Mouse (Mus musculus): Measurements from ENCODE around the gene Zbtb17. TPM values are rescaled to one million over a fixed set of nuclear protein-coding genes. Genes with fewer than 3 reads are reported as not detected.

Zbtb17 gene
- polyA plus RNA-seq (2016; fragmentation: Nextera tagmentation; extraction: Ambion mirVana) = 59.6 and 62.3 TPM in 2 replicates

- peaks cover 25% of the 10 kb centered on the region for H3K4me1 ChIP-seq
- H3K9me3 ChIP-seq = no peaks in the 10 kb centered on the region
- peak within 1 kb of the TSS; percentile 95 for H3K4me3 ChIP-seq
- peak; percentile 94 for DNase-seq (ENCODE audit: low spot score)
- peak within 1 kb of the TSS; percentile 99 for H3K27ac ChIP-seq (replicated peaks)
- peaks cover 36% of the 10 kb centered on the region for H3K36me3 ChIP-seq (replicated peaks)
- WGBS = 1% methylated on average over 101 of the region's 102 CpGs
- no peaks in the 10 kb centered on the region for H3K27me3 ChIP-seq (replicated peaks; ENCODE audit: low read depth, poor library complexity, severe bottlenecking)
These were observed at the start of gene Zbtb17 for GRCm38 (mm10) chr4:141444451-141445327. Gene Zbtb17, plus strand, starts transcription at chr4:141444654.

- no peaks in the 10 kb centered on the region for H3K9me3 ChIP-seq
- no peak for DNase-seq (ENCODE audit: low spot score)
- no peaks in the 10 kb centered on the region for H3K36me3 ChIP-seq (replicated peaks)
- H3K27me3 ChIP-seq (replicated peaks; ENCODE audit: low read depth, poor library complexity, severe bottlenecking) = peaks cover 57% of the 10 kb centered on the region
- H3K4me1 ChIP-seq = peaks cover 21% of the 10 kb centered on the region
- no peak overlapping the region for H3K27ac ChIP-seq (replicated peaks)
- H3K4me3 ChIP-seq = peak overlapping the region; percentile 32
- 15% methylated on average over 16 of the region's 16 CpGs for WGBS
These were observed 49.7 kb upstream of the Zbtb17 start for GRCm38 (mm10) chr4:141394751-141395150.

- Histone ChIP-seq H3K9me3 (no peaks in the 10 kb centered on the region), H3K36me3 (replicated peaks) (no peaks in the 10 kb centered on the region), H3K27ac (replicated peaks) (no peak overlapping the region), H3K27me3 (replicated peaks; ENCODE audit: low read depth, poor library complexity, severe bottlenecking) (peaks cover 51% of the 10 kb centered on the region), H3K4me1 (peaks cover 15% of the 10 kb centered on the region), H3K4me3 (no peak overlapping the region)
- WGBS = 78% methylated on average over 12 of the region's 12 CpGs
- no peak for DNase-seq (ENCODE audit: low spot score)
These were observed 46.6 kb upstream of the Zbtb17 start for GRCm38 (mm10) chr4:141397861-141398260.

GRCm38 (mm10) chr4:141398545-141398944 is 45.9 kb upstream of the Zbtb17 start, which contains the start of gene Clcnka:
Gene Clcnka, minus strand, starts transcription at chr4:141398724.
- Histone ChIP-seq H3K27me3 (replicated peaks; ENCODE audit: low read depth, poor library complexity, severe bottlenecking) (peaks cover 53% of the 10 kb centered on the region), H3K27ac (replicated peaks) (no peak within 1 kb of the TSS), H3K9me3 (no peaks in the 10 kb centered on the region), H3K36me3 (replicated peaks) (no peaks in the 10 kb centered on the region), H3K4me3 (no peak within 1 kb of the TSS), H3K4me1 (peaks cover 15% of the 10 kb centered on the region)
- no peak for DNase-seq (ENCODE audit: low spot score)
- WGBS = 60% methylated on average over 12 of the region's 12 CpGs

- Histone ChIP-seq H3K27me3 (replicated peaks; ENCODE audit: low read depth, poor library complexity, severe bottlenecking) (peaks cover 46% of the 10 kb centered on the region), H3K36me3 (replicated peaks) (no peaks in the 10 kb centered on the region), H3K9me3 (no peaks in the 10 kb centered on the region), H3K4me1 (peaks cover 13% of the 10 kb centered on the region), H3K27ac (replicated peaks) (no peak overlapping the region), H3K4me3 (no peak overlapping the region)
- no peak for DNase-seq (ENCODE audit: low spot score)
- WGBS = 84% methylated on average over 15 of the region's 15 CpGs
These were observed 44.3 kb upstream of the Zbtb17 start for GRCm38 (mm10) chr4:141400171-141400570.

- DNase-seq (ENCODE audit: low spot score) = peak; percentile 89
- Histone ChIP-seq H3K4me1 (peaks cover 12% of the 10 kb centered on the region), H3K27ac (replicated peaks) (no peak overlapping the region), H3K27me3 (replicated peaks; ENCODE audit: low read depth, poor library complexity, severe bottlenecking) (peaks cover 27% of the 10 kb centered on the region), H3K9me3 (no peaks in the 10 kb centered on the region), H3K4me3 (peak overlapping the region; percentile 38; the same call in 1 of the 2 replicates), H3K36me3 (replicated peaks) (no peaks in the 10 kb centered on the region)
- WGBS = 15% methylated on average over 15 of the region's 15 CpGs
These were observed 39.7 kb upstream of the Zbtb17 start for GRCm38 (mm10) chr4:141404518-141405313.

GRCm38 (mm10) chr4:141405314-141405622 is 39.2 kb upstream of the Zbtb17 start:
- 80% methylated on average over 3 of the region's 3 CpGs for WGBS
- Histone ChIP-seq H3K27me3 (replicated peaks; ENCODE audit: low read depth, poor library complexity, severe bottlenecking) (peaks cover 31% of the 10 kb centered on the region), H3K36me3 (replicated peaks) (no peaks in the 10 kb centered on the region), H3K9me3 (no peaks in the 10 kb centered on the region), H3K4me1 (peaks cover 12% of the 10 kb centered on the region), H3K27ac (replicated peaks) (no peak overlapping the region), H3K4me3 (no peak overlapping the region)
- no peak for DNase-seq (ENCODE audit: low spot score)

- H3K27me3 ChIP-seq (replicated peaks; ENCODE audit: low read depth, poor library complexity, severe bottlenecking) = peaks cover 44% of the 10 kb centered on the region
- H3K36me3 ChIP-seq (replicated peaks) = no peaks in the 10 kb centered on the region
- WGBS = 49% methylated on average over 14 of the region's 14 CpGs
- H3K27ac ChIP-seq (replicated peaks) = no peak overlapping the region
- peak; percentile 48 for DNase-seq (ENCODE audit: low spot score)
- H3K4me1 ChIP-seq = peaks cover 16% of the 10 kb centered on the region
- no peaks in the 10 kb centered on the region for H3K9me3 ChIP-seq
- H3K4me3 ChIP-seq = no peak overlapping the region
These were observed 37.7 kb upstream of the Zbtb17 start for GRCm38 (mm10) chr4:141406516-141407299.

- Histone ChIP-seq H3K4me1 (peaks cover 16% of the 10 kb centered on the region), H3K27ac (replicated peaks) (no peak overlapping the region), H3K27me3 (replicated peaks; ENCODE audit: low read depth, poor library complexity, severe bottlenecking) (peaks cover 48% of the 10 kb centered on the region), H3K9me3 (no peaks in the 10 kb centered on the region), H3K4me3 (no peak overlapping the region), H3K36me3 (replicated peaks) (no peaks in the 10 kb centered on the region)
- WGBS = 95% methylated on average over 3 of the region's 3 CpGs
- DNase-seq (ENCODE audit: low spot score) = no peak
These were observed 35.9 kb upstream of the Zbtb17 start for GRCm38 (mm10) chr4:141408577-141408976.

- no peaks in the 10 kb centered on the region for H3K36me3 ChIP-seq (replicated peaks)
- 21% methylated on average over 22 of the region's 22 CpGs for WGBS
These were observed 32.9 kb upstream of the Zbtb17 start for GRCm38 (mm10) chr4:141411430-141411992.

GRCm38 (mm10) chr4:141415924-141416323 is 28.5 kb upstream of the Zbtb17 start, which contains the start of gene Clcnkb:
Gene Clcnkb, minus strand, starts transcription at chr4:141416014.
- Histone ChIP-seq H3K36me3 (replicated peaks) (no peaks in the 10 kb centered on the region), H3K27me3 (replicated peaks; ENCODE audit: low read depth, poor library complexity, severe bottlenecking) (peaks cover 26% of the 10 kb centered on the region), H3K4me1 (peaks cover 18% of the 10 kb centered on the region), H3K9me3 (no peaks in the 10 kb centered on the region), H3K27ac (replicated peaks) (no peak within 1 kb of the TSS), H3K4me3 (no peak within 1 kb of the TSS)
- no peak for DNase-seq (ENCODE audit: low spot score)
- WGBS = 67% methylated on average over 7 of the region's 7 CpGs

More at GRCm38 (mm10) chr4:141411430-141411992, 32.9 kb upstream of the Zbtb17 start:
- H3K9me3 ChIP-seq = no peaks in the 10 kb centered on the region
- H3K27ac ChIP-seq (replicated peaks) = no peak overlapping the region
- peaks cover 9% of the 10 kb centered on the region; the same call in 1 of the 2 replicates for H3K4me1 ChIP-seq
- H3K27me3 ChIP-seq (replicated peaks; ENCODE audit: low read depth, poor library complexity, severe bottlenecking) = peaks cover 33% of the 10 kb centered on the region
- no peak for DNase-seq (ENCODE audit: low spot score)
- no peak overlapping the region for H3K4me3 ChIP-seq
